Mouse (Mus musculus): ENCODE measurements around the gene Tnp1.

Tnp1 gene

DNA sequence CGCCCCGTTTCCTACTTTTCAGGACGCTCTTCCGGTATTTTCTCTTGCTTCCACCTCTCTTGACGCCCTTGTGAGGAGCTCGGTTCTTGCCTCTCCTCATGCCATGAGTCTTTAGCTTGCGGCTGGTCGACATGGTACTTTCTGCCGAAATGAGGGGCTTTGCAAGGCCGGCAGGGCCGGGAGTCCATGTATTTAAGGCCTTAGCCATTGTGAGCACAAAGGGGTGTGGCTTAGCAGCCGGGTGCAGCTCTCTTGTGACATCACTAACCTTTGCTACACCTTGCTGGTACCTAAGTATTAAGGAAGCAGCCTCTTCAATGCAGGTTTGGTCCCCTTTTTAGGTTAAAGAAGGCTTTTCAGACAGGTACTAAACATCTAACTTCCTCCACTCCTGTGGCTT is at the start of gene Tnp1:
Gene Tnp1, minus strand, starts transcription at position 179 of the 400 bp plus-strand sequence.
- no peak for DNase-seq (ENCODE audit: low spot score in 2 of 2)

DNA sequence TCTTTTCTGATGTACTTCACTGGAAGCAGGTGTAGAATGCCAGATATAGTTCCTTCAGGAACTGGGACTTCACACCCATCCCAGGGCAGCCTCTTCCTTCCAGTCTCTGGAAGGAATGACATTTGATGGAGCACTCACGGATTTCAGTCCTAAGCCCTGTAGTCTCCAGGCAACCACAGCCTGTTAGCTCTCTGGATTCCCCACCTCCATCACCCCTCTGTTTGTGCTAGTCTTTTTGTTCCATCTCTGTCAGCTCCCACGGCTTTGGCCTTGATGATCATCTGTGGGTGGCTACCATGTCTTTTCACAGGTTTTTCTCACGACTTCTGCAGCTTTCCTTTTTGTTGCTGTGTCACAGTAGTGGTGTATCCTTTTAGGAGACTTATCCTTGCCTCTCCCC is 48.6 kb upstream of the Tnp1 start:
- DNase-seq (ENCODE audit: low spot score in 2 of 2): peak in 1 of 2 experiments; percentile 30

DNA sequence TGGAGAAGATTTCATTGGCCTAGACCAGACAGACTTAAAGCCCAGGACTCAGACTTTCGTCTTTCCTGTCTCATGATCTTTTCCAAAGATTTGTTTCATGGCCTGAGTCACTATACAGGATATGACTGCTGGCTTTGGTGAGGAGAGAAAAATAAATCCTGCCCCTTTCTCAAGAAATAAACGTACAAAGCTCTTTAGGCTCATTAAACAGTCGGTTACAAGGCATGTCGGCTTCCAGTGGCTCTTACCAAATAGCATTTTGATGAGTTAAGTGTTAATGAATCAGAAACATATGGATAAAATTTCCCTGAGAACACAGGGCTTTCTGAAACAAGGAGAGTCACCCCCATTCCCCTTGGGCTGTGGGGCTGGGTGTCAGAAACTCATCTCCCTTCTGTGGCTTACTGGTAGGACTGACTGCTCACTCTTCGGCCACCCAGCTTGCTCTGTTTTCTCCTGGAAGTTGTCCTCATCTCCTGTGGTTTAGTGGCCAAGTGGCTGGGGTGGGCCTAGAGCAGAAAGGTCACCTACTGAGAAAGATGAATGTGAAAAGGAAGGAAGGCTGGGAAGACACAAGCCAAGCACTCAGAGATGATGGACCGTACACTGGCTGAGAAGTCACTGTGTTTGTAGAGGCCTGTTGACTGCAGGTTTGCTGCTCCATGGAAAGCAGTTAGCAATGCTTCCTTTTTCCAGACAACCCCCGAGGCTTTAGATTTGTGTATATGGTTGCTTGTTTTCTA is 46.0 kb upstream of the Tnp1 start:
- DNase-seq (ENCODE audit: low spot score in 2 of 2): no peak

DNA sequence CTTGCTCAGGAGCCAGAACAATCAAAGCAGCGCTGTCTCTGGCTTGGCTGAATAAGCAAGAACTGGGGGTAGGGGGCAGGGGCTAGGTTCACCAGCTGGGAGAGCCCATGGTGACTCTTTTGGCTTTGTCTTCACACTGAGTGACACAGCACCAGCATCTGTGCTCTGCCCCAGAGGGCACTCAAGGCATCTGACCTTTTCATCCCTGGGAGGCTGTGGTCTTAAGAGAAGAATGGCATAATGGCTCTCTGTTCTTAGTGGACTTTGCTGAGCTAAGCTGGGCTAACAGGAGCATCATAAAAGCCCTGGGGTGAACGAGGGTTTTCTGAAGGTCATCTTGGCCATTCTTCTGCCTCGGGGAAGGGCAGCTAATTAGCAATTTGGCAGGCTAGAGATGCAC is 44.6 kb upstream of the Tnp1 start:
- no peak for DNase-seq (ENCODE audit: low spot score in 2 of 2)

DNA sequence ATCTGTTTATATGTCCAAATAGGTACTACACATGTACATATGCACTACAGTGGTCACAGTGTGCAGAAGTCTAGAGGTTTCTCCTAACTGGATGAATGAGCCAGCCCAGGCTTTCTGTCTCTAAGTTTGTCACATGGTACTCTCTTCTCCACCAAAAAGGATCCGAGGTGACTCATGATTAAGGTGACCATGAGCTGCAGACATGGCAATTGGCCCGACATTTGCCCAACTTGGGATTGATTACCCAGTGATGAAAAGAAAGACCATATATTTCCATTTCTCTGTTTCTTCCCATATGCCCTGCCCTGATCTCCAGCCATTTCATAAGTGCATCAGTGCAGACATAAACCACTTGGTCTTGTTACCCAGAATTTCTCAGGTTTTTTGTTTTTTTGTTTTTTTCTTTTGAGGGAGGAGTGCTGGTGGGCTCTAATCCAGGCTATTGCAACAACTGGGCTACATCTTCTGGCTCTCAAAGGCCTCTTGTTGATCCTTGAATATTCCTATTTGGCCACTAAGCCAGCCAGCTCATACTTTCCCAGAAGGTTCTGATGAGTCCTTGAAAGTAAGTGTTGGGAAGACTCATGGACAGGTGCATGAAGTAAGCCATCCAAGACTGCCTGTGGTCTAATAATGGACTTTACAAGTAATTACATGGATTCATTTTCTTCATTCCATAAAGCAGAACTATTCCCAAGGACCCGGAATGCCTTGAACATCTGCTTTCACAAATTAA is 40.7 kb upstream of the Tnp1 start:
- DNase-seq (ENCODE audit: low spot score in 2 of 2): no peak

DNA sequence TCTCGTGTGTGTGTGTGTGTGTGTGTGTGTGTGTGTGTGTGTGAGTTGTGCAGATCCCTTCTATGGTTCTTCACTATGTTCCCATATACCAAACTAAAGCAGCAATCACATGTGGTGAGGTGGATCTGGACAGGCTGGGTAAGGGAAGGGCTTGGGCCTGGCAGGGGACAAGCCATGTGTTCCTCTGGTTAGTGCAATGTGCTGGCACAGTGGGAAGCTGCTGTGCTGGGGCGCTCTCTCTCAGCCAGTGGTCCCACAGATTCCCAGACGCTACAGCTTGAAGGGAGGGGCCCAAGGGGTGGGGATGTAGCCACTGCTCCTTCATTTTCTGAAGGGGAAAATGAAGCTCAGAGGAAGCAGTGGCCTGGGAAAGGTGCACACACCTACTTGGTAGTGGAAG is 40.1 kb upstream of the Tnp1 start:
- DNase-seq (ENCODE audit: low spot score in 2 of 2): no peak

DNA sequence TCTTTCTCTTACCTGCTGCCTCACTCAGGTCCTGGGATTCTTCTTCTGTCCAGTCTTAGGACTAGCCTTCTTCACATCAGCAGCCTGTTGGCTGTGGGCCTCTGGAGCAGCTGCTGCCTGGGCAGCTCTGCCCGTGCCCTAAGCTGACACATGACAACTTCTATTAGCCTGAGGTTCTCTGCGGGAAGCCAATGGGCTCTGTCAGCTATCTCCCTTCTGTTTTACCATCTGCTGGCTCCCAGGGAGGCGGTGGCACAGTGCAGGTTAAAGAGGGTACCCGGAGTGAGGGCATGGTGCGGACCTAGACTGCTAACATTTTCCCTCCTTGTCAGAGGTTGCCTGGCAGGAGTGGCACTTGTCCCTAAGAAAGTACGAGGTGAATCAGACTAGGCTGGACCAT is 39.5 kb upstream of the Tnp1 start:
- DNase-seq (ENCODE audit: low spot score in 2 of 2): no peak

DNA sequence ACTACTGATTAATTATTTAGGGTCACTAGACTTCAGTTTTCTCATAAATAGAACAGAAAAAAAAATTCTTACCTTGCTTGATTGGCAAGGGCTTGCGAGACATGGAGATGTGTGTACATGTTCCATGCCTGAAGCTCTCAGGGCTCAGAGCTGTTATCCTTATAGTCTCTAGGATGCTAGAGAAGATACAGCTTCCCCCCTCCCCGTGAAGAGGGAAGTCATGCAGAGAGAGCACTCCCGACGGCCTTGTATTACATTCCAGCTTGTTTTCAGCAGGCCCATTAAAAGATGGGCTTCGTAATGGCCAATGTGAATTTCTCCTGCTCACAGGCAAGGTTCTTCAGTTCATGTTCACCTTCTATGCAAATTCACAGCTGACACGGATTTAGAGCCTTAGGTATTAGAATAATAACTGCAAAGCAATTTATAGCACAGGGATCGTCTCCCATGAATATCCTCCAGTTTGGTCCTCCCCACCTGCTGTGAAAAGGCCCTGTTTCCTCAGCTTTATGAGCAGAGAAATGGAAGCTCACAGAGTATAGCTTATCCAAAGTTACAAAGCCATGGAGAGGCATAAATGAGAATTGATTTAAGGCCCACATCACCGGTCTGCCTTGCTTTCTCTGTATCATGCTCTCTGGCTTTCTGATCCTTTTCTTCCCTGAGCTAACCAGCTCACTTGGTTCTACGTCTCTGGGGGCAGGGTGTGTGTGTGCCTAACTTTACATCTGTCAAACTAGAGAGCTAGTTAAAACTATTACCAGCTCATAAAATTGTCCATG is 38.0 kb upstream of the Tnp1 start:
- no peak for DNase-seq (ENCODE audit: low spot score in 2 of 2)

DNA sequence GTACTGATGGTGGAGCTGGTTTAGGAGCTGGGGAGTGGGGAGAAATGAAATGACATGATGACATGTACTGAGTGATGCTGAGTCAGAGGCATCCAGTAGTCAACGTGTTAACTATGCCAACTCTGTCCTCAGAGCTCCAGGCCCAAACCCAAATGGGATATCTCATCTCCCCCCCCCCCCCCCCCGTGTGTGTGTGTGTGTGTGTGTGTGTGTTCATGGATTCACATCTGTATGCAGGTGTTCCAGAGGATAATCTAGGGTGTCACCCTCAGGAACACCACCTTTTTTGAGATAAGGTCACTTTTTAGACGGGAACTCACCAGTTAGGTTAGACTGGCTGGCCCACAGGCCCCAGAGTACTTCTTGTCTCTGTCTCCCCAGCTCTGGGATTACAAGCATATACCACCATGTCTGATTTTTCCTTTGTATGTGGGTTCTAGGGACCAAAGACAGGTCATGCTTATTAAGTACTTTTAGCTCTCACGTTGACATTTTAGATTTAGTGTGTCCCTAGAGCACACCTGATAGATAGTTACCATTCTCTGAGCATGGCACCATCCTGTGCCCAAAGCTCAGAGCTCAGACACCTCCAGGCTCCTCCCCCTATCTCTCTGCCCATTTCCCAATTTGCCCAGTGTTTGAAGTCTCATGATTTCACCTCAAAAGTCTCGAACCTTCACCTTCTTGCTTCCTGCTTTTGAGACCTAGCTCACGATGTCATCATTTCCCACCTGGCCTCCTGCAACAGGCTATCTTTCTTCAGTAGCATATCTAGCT is 31.4 kb upstream of the Tnp1 start:
- DNase-seq (ENCODE audit: low spot score in 2 of 2): no peak

DNA sequence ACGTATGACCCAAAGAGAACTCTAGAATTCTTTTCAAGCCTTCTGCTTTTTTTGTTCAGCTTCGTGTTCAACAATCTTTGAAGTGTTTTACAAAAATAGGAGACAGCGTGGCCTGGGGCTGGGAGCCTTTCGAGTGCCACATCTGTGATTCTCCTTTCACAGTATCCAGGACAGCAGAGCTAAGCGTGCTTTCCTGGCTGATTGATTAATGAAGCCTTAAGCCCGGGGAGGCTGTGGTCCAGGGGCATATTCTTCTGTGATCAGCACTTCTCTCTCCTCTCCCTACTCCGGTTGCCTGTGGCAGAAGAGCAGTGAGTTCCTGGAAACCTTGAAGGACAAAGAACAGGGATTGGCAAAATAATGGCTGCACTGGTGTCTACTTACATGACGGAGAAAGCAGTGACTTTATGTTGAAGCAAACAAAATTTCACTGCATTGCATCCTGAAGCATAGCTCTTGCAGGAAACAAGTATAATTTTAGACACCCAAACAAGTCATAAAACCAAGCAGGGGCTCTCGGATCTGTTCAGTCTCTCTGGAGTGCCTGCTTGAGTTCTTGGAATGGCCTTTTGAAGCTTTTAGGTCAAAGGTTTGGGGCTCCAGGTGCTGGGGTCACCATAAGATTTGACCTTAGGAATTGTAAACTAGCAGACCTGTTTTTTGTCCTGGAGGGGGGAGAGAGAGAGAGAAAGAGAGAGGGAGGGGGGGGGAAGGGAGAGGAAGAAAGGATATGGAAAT is 30.4 kb upstream of the Tnp1 start:
- peak in 1 of 2 experiments; percentile 4 for DNase-seq (ENCODE audit: low spot score in 2 of 2)

DNA sequence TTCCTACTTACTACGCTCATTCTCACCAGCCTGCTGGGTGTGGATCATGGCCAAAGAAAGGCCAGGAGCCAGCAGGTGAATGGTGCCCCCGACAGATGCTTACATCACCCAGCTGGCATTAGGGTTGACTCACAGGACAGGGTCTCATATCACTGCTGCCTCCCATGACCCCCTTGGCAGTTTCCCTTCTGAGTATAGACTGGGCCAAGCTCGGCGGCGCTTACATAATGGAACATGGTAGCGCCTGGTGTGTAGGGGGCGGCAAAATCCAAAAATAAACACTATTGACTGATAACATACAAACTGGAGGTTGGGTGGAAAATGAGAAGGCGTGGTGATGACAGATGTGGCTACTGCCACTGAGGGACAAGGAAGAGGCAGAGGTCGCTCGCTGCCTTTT is 28.0 kb upstream of the Tnp1 start:
- DNase-seq (ENCODE audit: low spot score in 2 of 2): no peak

DNA sequence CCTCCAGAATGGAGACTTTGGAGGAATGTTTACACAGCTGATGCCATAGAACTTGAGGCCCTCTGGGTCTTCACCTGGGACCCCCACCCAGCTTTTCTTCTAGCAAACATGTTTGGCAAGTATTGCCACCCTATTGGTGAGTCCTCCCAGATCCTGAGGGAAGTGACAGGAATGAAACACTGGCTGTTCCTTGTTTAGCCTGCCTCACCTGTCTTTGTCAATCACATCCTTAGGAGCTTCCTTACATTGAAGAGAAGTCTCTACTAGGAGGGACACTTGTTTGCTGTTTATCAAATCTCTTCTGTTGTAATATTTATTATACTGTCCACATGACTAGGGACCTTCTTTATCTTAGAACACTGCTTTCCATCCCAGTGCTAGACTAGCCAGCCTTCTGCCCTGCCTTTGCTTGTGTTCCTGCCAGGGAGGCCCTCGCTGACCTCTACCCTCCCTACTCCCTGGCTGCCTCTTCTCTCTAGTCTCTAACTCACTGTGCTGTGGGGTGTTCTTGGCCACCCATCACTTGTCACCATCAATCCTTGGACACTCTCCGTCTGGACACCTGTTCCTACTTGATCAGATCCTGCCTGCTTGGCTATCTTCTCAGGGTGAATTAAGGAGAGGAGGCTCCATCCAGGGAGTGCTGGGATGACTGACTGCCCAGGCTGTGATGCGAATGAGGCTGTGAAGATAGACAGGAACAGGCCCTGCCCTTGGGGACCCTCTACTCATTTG is 25.1 kb upstream of the Tnp1 start:
- no peak for DNase-seq (ENCODE audit: low spot score in 2 of 2)

DNA sequence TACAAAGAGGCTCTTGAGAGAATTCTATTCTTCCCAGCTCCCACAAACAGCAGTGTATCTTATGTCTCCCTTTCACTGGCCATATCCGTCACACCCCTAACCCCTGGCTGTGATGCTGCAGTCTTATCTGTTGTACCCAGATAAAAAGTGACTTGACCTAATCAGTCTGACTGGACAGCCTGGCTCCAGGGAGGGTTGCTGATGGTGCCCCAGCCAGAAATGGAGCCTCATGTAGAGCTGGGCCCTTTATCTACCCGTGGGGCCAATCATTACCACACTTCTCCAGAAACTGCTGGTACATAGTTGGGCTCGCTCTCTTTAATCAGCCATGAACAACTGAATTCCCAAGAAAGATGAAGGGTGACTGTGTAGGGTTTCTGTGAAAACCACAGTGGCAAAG is 22.8 kb upstream of the Tnp1 start:
- no peak for DNase-seq (ENCODE audit: low spot score in 2 of 2)

DNA sequence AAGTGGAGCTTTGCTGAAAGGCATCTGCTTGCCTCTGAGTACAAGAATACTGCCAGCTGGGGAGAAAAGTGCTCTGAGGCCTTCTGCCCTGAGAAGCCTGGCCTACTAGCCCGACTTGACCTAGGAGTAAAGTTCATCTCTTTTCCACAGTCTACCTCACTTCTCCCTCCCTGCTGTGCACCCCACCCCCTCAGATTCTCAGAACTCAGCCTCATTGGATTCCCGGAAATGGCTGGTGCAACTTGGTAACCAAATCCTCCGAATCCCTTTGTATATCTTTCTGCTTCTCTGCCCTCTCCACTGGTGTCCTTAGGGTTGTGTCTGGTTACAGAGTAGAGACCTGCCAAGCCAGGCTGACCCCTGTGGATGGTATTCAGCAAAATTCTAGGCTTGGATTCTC is 20.8 kb upstream of the Tnp1 start:
- DNase-seq (ENCODE audit: low spot score in 2 of 2): no peak

DNA sequence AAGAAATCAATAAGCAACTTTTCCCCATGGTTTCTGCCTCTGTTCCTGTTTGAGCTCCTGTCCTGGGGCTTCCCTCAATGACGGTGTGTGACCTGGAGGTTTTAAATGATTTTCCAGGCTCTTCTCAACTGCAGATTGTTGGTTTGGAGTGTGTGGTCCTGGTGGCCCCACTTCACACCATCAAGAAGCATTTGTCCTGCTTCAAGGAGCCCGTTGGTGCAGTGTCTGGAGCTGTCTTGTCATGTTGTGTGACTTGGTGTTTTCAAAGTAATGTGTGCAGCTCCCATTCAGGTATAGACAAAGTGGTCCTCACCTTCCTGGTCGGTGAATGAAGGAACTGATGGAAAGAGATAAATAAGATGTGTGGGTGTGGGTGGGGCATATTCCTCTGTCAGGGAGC is 20.0 kb upstream of the Tnp1 start:
- DNase-seq (ENCODE audit: low spot score in 2 of 2): no peak

DNA sequence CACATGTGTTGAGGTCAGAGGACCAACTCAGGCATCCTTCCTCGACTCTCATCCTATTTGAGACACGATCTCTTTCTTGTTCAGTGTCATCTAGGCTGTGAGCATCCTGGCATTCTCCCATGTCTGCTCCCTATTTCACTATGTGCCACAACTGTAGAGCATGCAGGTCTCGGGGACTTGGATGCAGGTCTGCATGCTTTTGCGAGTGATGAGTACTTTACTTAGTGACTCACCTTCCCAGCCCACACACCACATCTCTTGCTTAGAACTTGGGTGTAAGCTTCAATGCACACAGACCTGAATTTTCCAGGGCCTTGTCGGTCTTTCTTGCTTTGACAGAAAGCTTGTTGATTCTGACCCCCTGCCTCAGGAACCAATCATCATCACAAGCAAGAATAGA is 16.8 kb upstream of the Tnp1 start:
- no peak for DNase-seq (ENCODE audit: low spot score in 2 of 2)

DNA sequence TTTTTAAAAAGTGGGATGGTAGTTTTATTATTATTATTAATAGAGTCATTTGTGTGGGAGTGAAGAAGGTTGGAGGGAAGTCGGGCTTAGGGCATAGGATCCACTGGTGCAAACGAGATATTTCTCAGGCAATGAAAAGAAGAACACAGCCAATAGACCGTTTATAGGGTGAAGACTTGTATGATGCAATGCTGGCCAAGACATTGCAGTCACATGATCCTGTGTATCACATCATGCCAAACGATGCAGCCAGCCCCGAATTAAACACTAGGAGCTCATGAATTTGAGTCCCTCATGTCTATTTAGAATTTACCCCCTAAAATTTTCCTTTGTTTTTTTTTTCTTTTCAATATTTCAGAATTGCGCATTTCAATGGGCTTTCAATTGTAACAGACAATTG is 13.0 kb upstream of the Tnp1 start:
- no peak for DNase-seq (ENCODE audit: low spot score in 2 of 2)

DNA sequence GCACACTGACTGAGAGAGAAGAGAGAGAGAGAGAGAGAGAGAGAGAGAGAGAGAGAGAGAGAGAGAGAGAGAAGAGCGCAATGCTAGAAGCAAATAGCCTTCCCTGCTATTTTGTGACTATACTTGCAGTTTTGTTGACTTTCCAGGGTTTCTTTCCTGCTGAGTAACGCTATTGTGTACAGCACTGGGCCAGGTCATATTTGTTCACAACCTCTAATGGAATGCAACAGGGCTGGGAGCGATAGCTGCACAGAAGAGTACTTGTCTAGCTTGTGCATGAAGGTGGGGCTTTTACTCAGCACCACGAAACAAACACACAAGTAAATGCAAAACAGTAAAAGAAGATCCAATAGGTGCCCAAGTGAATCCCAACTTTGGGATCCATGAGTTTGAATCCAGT is 11.7 kb upstream of the Tnp1 start:
- no peak for DNase-seq (ENCODE audit: low spot score in 2 of 2)

DNA sequence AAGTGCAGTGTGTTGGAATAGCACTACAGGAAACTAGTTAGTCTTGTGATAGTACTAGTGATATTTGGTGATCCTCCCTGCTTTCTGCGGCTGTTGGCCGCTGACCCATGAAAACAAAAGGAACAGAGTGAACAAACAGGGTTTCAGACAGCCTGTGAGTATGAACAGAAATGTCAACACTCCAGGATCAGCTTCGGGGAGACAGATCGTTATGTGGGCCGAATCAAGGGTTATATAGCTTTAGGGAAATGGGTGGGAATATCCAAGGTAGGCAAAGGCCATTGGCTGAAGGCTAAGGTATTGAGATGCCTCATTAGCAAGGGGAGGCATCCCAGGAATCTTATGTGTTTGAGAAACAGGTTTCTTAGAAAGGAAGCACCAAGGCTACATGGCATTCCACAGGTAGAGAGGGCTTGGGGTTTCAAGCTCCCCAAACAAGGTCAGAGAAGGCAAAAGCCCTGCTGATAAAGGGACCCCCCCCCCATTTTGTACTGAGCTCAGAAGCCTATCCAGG is 11.1 kb upstream of the Tnp1 start:
- DNase-seq (ENCODE audit: low spot score in 2 of 2): no peak

DNA sequence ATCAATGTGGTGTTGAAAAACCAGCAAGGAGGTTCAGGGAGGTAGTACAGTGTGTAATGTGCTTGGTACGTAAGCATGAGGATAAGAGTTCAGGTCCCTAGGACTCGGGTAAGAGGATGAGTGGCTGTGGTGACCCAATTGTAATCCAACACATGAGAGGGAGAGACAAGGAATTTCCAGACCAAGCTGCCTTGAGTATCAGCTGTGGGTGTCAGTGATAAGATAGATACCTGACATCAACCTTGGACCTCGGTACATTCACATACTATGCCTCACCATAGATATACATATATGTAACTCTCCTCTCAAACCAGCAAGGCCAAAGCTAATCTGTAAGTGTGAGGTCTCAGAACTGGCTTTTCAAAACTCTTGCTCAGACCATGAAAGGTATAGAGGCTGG is 10.4 kb upstream of the Tnp1 start:
- no peak for DNase-seq (ENCODE audit: low spot score in 2 of 2)
